In genomic region chrX:60743020-60743707, GRCm38 (mm10) we compare ENCODE assay signal across 18 mouse cellular contexts.
DNase-seq lines count a peak whose midpoint lies in the region; ATAC-seq lines count a peak whose summit lies in the region.
"Had no signal": no experiment of that assay in that cellular context is flagged by ENCODE, and none has a peak within 500 bp of the region (broad histone marks: within the 10 kb centered on the region; RNA-seq: fewer than 3 reads in every experiment).

No protein-coding gene starts in this region.

- H3K4me2 ChIP-seq in forebrain, embryonic 13.5 days = no peak overlapping the region
- H3K4me2 ChIP-seq in forebrain, embryonic 16.5 days (ENCODE audit: low read length) = no peak overlapping the region
- H3K4me2 ChIP-seq: heart, embryonic 13.5 days; hindbrain, embryonic 12.5 days had no signal

- 43% methylated on average over 3 of the region's 3 CpGs for whole genome bisulfite sequencing in forebrain, embryonic 13.5 days
- 70% methylated on average over 3 of the region's 3 CpGs for WGBS in forebrain, embryonic 10.5 days
- WGBS in forebrain, embryonic 16.5 days = 31% methylated on average over 3 of the region's 3 CpGs

- no peaks in the 10 kb centered on the region for H3K9me3 ChIP-seq in forebrain, embryonic 13.5 days (replicated peaks)
- no peaks in the 10 kb centered on the region for H3K9me3 ChIP-seq in forebrain, embryonic 10.5 days
- no peaks in the 10 kb centered on the region for H3K9me3 ChIP-seq in forebrain, embryonic 16.5 days (ENCODE audit: control insufficient read depth, low read length)
- H3K9me3 ChIP-seq: embryonic facial prominence, embryonic 10.5 days; heart, embryonic 13.5 days; hindbrain, embryonic 12.5 days had no signal

- H3K9ac ChIP-seq in forebrain, embryonic 13.5 days = no peak overlapping the region
- no peak overlapping the region for H3K9ac ChIP-seq in forebrain, embryonic 16.5 days (replicated peaks; ENCODE audit: low read depth, low read length)
- H3K9ac ChIP-seq: heart, embryonic 13.5 days; hindbrain, embryonic 12.5 days had no signal

- H3K4me1 ChIP-seq in forebrain, embryonic 13.5 days = no peaks in the 10 kb centered on the region
- H3K4me1 ChIP-seq in forebrain, embryonic 10.5 days = peaks cover 17% of the 10 kb centered on the region
- no peaks in the 10 kb centered on the region for H3K4me1 ChIP-seq in forebrain, embryonic 16.5 days (replicated peaks; ENCODE audit: control insufficient read depth, insufficient read depth, low read length)
- H3K4me1 ChIP-seq: embryonic facial prominence, embryonic 10.5 days; heart, embryonic 13.5 days; hindbrain, embryonic 12.5 days had no signal

- DNase-seq in forebrain, embryonic 10.5 days (ENCODE audit: extremely low spot score, low spot score) = no peak
- peak; percentile 0 for DNase-seq in left cerebral cortex, adult 11 months (ENCODE audit: low spot score)
- no peak for DNase-seq in left cerebral cortex, postnatal 36 days (ENCODE audit: low spot score in 2 of 2)
- DNase-seq in brain, adult 2 months (ENCODE audit: low read depth, low spot score) = peak; percentile 9
- no peak for DNase-seq in testis, postnatal 10 days (ENCODE audit: low spot score)
- no peak for DNase-seq in lung, postnatal 14 days
- DNase-seq: adrenal gland, postnatal 14 days; cerebellum, adult 2 months; gastrocnemius, postnatal 25 days; heart, postnatal 36 days had no signal

- H3K4me3 ChIP-seq in forebrain, embryonic 13.5 days = no peak overlapping the region
- no peak overlapping the region for H3K4me3 ChIP-seq in forebrain, embryonic 10.5 days
- no peak overlapping the region for H3K4me3 ChIP-seq in forebrain, embryonic 16.5 days (replicated peaks; ENCODE audit: low read length)
- H3K4me3 ChIP-seq: embryonic facial prominence, embryonic 10.5 days; heart, embryonic 13.5 days; hindbrain, embryonic 12.5 days had no signal

- peak; percentile 59; the same call in 1 of the 2 replicates for ATAC-seq in forebrain, embryonic 13.5 days
- peak; percentile 57 for ATAC-seq in forebrain, embryonic 16.5 days
- ATAC-seq: activated CD4-positive, CD25-positive, alpha-beta regulatory T cell, adult 4 months; intestine, embryonic 16.5 days; Patski had no signal

- H3K27ac ChIP-seq in forebrain, embryonic 13.5 days = no peak overlapping the region
- no peak overlapping the region for H3K27ac ChIP-seq in forebrain, embryonic 10.5 days
- H3K27ac ChIP-seq in forebrain, embryonic 16.5 days (ENCODE audit: low read length) = no peak overlapping the region
- H3K27ac ChIP-seq: embryonic facial prominence, embryonic 10.5 days; heart, embryonic 13.5 days; hindbrain, embryonic 12.5 days had no signal

- H3K27me3 ChIP-seq in forebrain, embryonic 13.5 days = no peaks in the 10 kb centered on the region
- no peaks in the 10 kb centered on the region for H3K27me3 ChIP-seq in forebrain, embryonic 10.5 days (ENCODE audit: poor library complexity, severe bottlenecking)
- H3K27me3 ChIP-seq in forebrain, embryonic 16.5 days (replicated peaks; ENCODE audit: control insufficient read depth, insufficient read depth, low read length) = no peaks in the 10 kb centered on the region
- H3K27me3 ChIP-seq: heart, embryonic 13.5 days; hindbrain, embryonic 12.5 days had no signal

- intact Hi-C loops in left cerebral cortex, postnatal 36 days (cut with DNase I) = no loop called here

- no peaks in the 10 kb centered on the region for H3K36me3 ChIP-seq in forebrain, embryonic 13.5 days (ENCODE audit: poor library complexity, severe bottlenecking)
- H3K36me3 ChIP-seq in forebrain, embryonic 10.5 days (replicated peaks) = no peaks in the 10 kb centered on the region
- H3K36me3 ChIP-seq in forebrain, embryonic 16.5 days (ENCODE audit: control insufficient read depth, insufficient read depth) = no peaks in the 10 kb centered on the region
- H3K36me3 ChIP-seq: embryonic facial prominence, embryonic 10.5 days; heart, embryonic 13.5 days; hindbrain, embryonic 12.5 days had no signal

Comparison
In these comparisons a context has a peak if more than half of its experiments do, and no peak if none do; other contexts are left out.
1. DNase-seq: peak in left cerebral cortex, adult 11 months (single experiment) and brain, adult 2 months (single experiment); none in forebrain, embryonic 10.5 days (single experiment), left cerebral cortex, postnatal 36 days (0 of 2), testis, postnatal 10 days (single experiment) and lung, postnatal 14 days (single experiment).